Mouse (Mus musculus) kidney, postnatal 0 days (tissue): ENCODE results near the gene Gm20837. TPM values are rescaled to one million over a fixed set of nuclear protein-coding genes. Genes with fewer than 3 reads are reported as not detected.
"Not testable (repeated sequence)": the region's sequence is repeated elsewhere in the genome, so short reads cannot be mapped to it uniquely, and the experiment has no call there.

Experiments
- ATAC-seq: fragments of 200-750 bp; cut with Nextera tagmentation; replicated peaks from 2 replicates; pipeline ENCODE4 v1.8.0; 2017; ENCODE audit warnings: low read depth, moderate number of reproducible peaks, moderate TSS enrichment, moderate library complexity; ENCODE audit not compliant: low FRiP score
- DNase-seq: peaks from one replicate; pipeline ENCODE4 v3.0.0-alpha.2; 2016; ENCODE audit warnings: low spot score
- H3K27ac ChIP-seq: fragments of 300-500 bp; sonication (generic); 2 replicates; pipeline ENCODE4 v1.5.1; 2014; ENCODE audit warnings: mild to moderate bottlenecking
- H3K27me3 ChIP-seq: fragments of 300-500 bp; sonication (generic); 2 replicates; pipeline ENCODE4 v1.6.1; 2014; ENCODE audit warnings: low read length, mixed read lengths; ENCODE audit not compliant: insufficient read depth
- H3K36me3 ChIP-seq: fragments of 300-500 bp; sonication (generic); 2 replicates; pipeline ENCODE4 v1.6.1; 2014; ENCODE audit warnings: low read length, mixed read lengths; ENCODE audit not compliant: insufficient read depth
- H3K4me1 ChIP-seq: fragments of 300-500 bp; sonication (generic); replicated peaks from 2 replicates; pipeline ENCODE4 v1.6.1; 2014; ENCODE audit warnings: antibody characterized with exemption, low read length, mixed read lengths; ENCODE audit not compliant: insufficient read depth
- H3K4me2 ChIP-seq: fragments of 300-500 bp; sonication (generic); 2 replicates; pipeline ENCODE4 v1.6.1; 2014; ENCODE audit warnings: mild to moderate bottlenecking, low read length, moderate library complexity, mixed read lengths
- H3K4me3 ChIP-seq: fragments of 300-500 bp; sonication (generic); replicated peaks from 2 replicates; pipeline ENCODE4 v1.5.1; 2014; ENCODE audit warnings: low read depth, low read length
- H3K9ac ChIP-seq: fragments of 300-500 bp; sonication (generic); 2 replicates; pipeline ENCODE4 v1.6.1; 2014; ENCODE audit warnings: low read depth, low read length
- H3K9me3 ChIP-seq: fragments of 300-500 bp; sonication (generic); replicated peaks from 2 replicates; pipeline ENCODE4 v1.6.1; 2016; ENCODE audit warnings: low read length, inconsistent platforms, mixed read lengths
- WGBS: fragments of 180-500 bp; shearing (Covaris S2); extraction: QIAGEN DNeasy Blood & Tissue Kit; methylation state at CpG from one replicate; pipeline ENCODE4 v1.1.7; 2014; 5-methylcytosine and 5-hydroxymethylcytosine counted together
- polyA plus RNA-seq: library from polyadenylated mRNA; unstranded; fragments of >200 nt; fragmentation: Nextera tagmentation; extraction: Ambion mirVana; gene quantifications from 2 replicates; pipeline ENCODE4 v1.2.1, GENCODE M21; 2015

Gene Gm20837
- polyA plus RNA-seq: not detected in 2 replicates

- no CpG with 5 or more reads among the region's 7 CpGs for WGBS
- H3K9ac ChIP-seq, H3K36me3 ChIP-seq, H3K4me3 ChIP-seq, H3K4me2 ChIP-seq, H3K4me1 ChIP-seq, ATAC-seq, H3K27ac ChIP-seq, DNase-seq, H3K27me3 ChIP-seq, H3K9me3 ChIP-seq: not testable (repeated sequence)
These were observed at the start of gene Gm20837 for GRCm38 (mm10) chrY:90400948-90401347. Gm20837 (plus strand) TSS chrY:90401248.
